Mouse (Mus musculus): ENCODE results near the gene Cd151. TPM values are rescaled to one million over a fixed set of nuclear protein-coding genes. Genes with fewer than 3 reads are reported as not detected.

The Cd151 gene
- total RNA-seq, 2 experiments from 2014 or later, result 320 to 330 TPM

DNA sequence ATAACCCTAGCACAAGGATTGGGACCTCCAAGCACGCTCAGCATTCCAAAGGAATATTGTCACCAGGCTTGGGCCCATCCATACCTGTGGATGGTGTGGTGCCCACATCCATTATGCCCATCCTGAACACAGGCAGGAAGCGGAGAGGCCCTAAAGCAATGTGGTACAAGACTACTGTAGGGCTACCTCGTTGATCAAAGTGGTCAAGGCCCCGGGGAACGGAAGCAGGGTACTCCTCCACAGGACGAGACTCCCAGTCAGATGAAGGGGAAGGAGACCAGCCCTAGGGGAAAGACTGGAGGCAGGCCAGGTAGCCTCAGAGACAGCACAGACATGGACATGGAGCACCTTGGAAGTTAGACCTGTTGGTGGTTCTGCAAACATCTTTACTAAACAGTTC, 5.6 kb downstream of the Cd151 start:
- DNase-seq, result no peak

DNA sequence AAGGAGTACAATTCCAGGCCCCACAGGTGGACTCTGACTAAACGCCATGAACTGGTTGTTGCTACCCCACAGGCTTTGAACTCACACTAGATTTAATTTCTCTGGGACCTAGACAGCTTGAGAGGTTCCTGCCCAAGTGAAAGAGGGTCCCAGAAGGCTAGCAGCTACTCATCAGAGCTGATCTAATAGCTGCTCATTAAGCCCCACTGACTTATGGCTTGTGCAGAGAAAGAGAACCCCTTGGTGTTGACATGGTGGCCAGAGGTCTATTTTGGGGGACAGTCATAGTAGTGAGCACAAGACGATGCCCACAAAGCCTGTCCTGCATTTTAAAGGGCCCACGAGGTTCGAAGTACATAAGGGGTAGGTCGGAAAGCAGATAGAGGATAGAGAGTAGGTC, 7.0 kb downstream of the Cd151 start:
- DNase-seq, result no peak

DNA sequence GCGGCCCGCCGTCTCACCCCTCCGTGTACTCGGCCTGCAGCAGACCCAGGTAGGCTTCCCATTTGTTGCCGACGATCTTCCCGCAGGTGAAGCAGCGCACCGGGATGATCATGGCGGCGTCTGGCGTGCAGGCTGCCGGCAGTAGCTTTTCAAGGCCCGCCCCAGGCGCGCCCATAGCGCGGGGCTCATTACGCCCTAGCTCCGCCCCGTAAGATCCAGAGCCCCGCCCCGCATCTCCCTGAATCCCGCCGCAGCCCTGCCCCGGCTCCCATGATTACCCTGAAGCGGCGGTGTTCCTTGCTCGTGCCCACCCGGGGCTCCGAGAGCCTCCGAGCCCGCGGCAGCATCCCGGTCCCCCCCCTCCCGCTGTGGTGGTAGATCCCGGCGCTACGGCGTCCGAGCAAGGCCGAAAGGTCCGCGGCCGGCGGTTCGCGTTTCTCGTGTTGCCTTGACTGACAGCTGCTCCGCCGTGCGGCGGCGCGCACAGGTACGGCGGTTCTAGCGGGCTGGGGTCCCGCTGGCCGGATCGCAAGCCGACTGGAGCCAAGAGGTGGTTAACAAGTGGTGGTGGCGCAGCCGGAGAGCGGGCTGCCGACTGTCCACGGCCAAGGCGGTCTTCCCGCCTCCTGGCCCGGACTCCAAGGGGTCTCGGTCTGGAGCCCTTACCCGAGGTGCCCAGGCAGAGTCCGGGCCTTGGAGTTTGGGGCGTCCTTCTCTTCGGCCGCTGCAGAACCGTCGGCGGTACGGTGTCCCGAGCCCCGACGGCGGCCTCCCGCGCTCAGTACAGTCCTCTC, 8.0 kb downstream of the Cd151 start, which contains the start of the genes Polr2l and Tspan4:
Gene Polr2l (minus strand): TSS at position 122 of the 794 bp plus-strand sequence.
Gene Tspan4 (plus strand): TSS at position 230 of the 794 bp plus-strand sequence.
- DNase-seq, result peak; percentile 88 to 91

DNA sequence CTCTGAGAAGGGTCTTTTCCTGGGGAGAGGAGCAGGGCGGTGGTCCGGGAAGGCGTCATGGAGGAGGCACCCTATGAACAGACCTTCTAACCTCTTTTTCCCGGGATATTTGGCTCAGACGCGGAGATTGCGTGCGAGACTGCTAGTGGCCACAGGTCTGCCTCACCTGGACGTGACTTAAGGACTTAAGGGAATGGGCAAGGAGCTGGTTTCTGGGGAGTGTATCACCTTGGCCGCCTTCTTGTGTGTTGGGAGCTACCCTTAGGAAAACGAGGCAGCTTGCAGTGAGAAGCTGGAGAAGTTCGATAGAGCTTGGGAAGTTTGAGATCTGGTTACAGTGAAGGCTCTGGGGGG, 8.6 kb downstream of the Cd151 start:
- no peak for DNase-seq

DNA sequence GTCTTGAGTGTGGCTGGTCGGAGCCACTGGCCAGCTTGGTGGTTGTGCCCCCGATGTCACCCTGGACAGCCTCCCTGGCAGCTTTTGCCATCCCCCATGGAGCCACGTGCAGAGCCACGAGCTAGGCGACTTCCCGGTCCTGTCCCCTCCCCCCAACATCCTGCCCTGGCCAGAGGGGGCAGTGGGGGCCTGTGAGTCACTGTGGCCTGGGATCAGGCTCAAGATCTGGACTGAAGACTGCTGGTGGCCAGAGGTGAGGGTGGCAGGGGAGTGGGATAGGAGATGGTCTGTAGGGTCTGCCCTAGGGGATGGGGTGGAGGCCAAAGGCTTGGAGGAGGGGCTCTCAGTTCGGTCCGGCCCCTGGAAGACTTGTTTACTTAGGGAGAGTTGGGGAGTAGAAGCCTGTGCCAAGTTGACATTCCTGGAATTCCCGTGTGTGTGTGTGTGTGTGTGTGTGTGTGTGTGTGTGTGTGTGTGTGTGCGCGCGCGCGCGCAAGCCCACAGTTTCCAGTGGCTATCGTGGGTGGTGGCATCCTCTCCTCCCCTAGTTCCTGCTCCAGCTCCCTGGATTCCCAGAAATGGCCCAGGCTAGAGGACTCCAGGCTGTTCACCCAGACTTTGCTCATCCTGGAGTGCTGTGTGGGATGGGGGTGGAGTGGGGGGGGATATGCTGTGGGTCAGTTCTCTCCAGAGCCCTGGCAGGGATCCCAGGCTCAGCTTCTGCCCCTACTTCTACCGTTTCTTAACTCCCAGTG, 9.2 kb downstream of the Cd151 start:
- DNase-seq, result peak; percentile 92

DNA sequence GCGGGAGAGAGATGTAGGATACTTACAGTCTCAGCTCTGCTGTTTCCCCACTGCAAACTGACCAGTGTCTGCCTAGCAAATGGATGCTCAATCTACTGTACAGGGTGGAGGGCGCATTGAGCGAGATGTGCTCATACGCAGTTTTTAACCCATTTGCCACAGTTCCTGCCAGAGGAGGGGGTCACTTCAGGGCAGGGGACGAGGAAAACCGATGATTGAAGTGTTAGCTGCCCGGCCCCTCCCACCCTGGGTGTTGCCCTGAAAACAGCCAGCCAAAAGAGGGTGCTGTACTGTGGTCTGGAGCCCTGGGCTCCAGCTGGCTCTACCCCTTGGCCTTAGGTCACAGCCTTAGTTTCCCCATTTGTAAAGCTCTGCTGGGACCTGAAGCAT, 9.8 kb downstream of the Cd151 start:
- DNase-seq, result peak; percentile 51 to 71

DNA sequence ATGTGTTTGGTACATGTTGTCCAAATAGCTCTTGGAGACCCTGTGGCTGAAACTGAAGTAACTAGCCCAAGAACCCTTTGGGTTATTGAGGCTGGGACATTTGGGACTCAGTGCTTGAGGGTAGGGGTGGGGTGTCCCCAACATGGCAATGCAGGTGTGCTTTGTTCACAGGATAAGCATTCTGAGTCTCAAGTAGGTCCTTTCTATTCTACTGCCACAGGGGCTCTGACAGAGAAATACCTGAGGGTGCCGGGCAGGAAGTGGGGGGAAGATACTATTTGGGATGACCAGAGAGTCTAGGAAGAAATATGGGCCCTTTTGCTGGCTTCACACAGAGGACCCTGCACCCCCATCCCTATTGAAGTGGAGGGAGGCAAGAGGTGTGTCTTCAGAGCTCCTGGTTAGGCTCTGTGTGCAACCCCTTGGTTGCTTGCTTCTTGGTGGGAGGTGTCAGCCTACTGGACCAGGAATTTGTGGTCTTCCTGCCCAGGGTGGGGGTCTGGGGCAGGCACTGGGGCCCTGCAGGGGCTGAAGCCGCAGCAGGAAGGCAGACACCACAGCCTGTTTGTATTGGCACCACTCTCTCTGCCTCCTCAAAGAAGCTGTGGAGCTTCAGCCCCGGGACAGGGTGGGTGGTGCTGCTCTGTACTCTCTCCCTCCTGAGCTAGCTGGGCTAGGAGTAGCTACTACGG, 10.5 kb downstream of the Cd151 start:
- DNase-seq, result peak; percentile 44 to 63

DNA sequence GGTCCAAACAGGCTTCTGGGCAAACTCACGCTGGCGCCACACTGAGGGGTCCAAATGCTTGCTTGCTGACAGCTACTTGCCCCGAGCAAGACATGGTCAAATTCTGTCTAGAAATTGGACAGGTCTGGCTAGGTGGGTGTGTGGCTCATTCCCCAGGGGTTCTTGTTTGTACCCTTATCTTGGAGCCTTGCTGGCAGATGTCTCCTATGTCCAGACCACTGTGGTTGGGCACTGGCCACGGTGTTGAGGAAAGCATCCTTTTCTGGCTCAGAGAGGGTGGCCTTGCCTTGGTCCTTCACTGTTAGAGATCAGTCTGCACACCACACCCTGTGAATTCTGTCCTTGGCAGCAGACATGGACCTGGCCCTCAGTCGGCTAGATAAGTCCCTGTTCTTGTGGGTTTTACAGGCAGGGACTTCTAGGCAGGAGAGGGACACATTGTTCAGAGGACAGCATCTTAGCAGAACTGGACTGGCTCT, 11.1 kb downstream of the Cd151 start:
- peak; percentile 50 to 54 for DNase-seq

DNA sequence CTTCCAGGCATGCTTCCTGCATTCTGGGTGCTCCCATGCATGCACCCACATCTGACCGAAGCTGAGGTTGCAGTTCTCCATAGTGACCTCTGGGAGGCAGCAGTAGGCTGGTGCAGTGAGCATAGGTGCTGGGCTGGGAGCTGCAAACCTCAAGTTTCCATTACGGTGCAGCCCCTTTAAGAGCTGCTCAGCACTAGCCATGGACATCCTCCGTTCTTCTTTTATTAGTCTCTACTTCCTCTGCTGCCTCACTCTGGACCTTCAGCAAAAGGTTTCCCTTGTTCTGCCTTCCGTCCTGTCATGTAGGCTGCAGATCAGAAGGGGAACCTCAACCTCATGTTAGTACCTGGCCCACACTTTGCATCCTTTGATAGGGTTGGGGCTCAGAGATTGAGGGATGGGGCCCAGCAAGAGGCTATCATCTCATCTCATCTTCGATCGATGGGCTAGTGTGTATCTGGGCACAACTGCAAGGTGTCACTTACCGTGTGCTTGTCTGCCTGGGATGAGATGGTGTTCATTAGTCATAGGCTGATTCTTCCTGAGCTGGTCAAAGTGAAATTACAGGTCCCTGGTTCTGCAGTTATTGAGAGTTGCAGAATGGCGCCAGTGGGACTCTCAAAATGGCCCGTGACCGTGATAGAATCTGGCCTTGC, 13.8 kb downstream of the Cd151 start:
- DNase-seq, result peak; percentile 82 to 84

DNA sequence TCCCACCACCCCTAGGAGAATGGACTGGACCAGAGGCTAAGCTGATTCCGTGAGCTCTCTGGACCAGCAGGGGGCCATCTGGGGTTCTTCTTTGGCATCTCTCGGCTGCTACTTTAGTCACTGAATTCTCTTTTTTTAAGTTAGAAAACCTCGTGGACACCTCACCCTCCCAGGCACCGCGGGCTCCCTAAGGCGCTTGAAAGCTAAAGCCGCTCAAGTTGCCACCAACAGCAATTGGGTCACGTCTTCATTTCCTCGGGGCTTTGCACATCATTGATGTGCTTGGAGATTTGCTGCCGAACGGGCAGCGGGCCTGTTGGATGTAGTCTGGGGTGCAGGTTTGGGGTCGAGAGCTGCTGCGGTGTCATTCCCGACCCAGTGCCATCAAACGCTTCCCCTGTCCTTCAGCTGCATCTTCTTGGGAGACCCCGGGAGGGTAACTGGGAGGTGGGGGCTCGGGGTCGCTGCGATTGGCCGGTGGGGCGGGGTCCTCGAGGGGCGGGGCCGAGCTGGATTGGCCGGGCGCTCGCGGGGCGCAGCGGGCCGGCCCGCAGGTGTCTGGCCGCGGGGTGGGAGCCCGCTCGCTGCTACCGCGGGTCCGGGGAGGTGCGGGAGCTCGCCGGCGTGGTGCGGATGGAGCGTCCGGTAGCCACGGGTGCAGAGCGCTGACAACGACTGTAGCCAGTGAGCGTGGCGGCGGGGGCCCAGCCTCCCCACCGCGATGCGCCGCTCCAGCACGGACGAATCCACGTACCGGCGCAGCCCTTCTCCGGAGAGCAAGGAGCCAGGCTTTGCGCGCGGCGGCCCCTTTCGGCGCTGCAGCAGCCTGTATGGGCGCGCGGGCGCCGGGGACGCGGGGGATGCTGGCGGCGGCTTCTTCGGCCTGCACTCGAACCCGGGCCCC, 14.6 kb downstream of the Cd151 start:
- peak; percentile 62 to 77 for DNase-seq

DNA sequence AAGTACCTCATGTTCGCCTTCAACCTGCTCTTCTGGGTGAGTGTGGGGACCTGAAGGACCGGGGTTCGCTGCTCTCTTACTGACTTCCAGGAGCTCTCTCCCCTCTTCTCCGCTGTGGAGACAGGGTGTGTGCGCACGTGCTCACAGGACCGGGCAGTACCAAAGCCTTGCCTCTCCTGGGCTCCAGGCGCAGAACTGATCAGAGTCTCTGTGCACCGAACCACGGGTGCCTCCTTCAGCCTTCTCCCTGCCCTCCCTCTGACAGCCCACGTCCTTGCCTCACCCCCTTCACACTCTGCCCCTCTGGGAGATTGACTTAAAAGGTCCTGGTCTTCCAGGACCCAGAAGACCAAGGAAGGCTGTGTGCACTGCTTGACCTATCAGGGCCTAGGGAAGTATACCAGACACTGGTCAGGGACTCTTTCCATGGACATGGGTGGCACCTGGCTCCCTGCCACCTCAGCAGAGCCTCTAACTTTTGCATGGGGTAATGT, 15.4 kb downstream of the Cd151 start:
- no peak for DNase-seq

DNA sequence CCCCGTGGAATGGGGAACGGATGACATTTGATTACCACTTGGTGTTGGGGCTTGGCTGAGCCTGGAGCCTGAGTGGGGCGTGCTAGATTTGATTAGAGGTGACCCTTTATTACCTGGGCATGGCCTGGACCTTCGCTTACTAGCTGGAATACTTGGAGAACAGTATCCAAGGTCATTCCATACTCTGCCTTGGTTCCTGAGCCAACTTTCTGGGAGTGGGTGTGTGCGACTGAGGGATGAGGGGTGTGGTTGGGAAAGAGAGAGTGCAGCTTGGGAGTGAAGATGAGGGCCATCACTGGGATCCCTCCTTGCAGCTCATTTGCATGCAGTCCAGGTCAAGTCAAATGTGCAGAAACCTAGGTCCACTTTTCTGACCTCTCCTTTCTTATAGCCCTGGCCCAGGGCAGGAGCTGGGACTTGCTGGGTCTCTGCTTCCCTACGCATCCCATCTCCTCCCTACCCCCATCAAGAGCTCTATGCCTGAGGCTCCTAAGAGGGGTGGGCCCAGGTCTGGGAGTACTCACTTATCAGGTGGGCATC, 16.0 kb downstream of the Cd151 start:
- no peak for DNase-seq

DNA sequence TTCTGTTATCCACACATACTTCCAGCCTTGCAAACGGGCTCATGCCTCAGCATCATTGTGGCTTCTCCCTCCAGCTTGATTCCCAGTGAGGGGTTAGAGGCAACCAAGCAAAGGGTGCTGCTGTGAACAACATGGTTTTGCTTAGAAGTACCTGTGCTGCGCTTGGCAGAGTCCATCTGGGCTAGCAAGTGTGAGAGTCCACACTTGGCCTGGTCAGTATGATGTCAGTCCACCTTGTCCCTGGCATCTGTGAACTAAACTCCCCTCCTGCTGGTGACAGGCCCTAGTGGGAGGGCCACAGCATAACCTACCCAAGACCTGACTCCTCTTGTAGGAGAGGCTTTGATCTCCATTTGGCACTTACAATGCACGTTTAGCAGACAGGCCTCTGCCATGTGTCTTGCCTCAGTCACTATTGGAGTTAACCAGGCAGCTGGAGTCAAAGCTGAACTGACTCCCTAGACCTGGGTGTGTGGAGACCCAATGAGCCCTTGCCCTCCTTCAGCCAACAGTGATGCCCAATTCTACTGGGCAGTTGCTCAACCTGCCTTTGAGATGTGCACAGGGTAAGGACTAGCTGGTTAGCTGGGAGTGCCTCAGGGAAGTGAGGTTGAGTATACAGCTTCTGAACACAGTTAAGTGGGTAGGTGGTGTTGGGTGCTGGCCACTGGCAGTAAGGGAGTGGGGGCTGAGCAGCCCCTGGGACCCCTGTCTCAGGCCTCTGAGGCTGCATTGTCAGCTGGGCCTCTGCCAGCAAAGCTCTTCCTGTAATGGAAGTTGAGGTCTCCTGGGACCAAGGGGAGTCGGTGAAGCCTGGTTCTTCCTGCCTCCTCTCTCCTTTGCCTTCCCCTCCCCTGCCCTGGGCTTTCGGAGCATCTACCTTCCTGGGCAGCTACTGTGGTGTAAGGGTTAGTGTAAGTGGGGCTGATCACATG, 17.3 kb downstream of the Cd151 start:
- DNase-seq, result no peak

DNA sequence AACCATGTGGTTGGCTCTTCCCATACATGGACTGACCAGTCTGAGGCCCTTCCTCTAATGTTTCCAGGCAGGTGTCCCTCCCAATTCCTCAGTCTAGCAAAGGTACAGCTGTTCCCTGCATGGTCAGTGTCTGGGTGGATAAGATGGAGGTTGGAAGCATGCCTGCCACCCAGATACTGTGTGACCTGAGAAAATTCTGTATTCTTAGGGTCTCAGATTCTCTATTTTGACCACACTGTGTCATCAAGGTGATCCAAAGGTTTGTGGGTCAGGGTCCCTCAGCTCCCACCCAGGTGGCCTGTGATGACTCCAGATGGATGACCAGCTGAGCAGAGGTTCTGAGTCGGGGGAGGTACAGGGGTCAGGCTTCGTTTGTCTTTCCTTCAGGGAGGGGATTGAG, 18.0 kb downstream of the Cd151 start:
- no peak for DNase-seq

DNA sequence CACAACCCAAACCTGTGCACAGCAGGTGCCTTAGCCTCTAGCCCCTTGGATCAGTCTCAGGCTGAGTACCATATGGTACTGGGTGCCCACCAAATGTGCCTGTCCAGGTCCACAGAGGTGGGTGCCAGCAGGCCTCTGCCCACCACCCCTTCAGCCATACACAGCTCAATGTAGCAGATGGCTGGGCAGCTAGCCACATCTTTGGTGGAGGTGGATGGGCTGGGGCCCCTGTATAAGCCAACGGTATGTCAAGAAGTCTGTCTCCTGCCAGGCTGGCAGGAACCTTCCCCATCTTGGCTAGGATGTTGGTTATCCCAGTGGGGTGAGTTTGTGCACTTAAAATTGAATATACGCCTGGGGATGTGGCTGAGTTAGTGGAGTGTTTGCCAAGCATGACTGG, 18.4 kb downstream of the Cd151 start:
- no peak for DNase-seq

DNA sequence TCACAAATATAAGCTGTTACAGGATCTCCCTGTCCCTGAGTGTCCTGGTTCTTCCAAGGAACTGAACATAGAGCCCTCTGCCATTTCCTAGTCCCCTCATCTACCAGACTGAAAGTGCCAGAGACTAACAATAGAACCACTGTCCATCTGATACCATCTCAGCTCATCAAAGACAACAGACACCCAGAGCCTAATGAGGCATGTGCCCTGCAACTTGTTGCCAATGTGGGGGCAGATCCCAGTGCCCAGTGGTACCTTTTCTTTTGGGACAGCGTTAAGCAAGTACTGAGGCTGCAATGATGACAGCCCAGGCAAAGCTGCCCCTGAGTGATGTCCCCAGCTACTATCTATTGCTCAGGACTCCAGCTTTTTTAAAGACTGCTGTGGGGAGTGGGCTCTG, 19.0 kb downstream of the Cd151 start:
- no peak for DNase-seq

DNA sequence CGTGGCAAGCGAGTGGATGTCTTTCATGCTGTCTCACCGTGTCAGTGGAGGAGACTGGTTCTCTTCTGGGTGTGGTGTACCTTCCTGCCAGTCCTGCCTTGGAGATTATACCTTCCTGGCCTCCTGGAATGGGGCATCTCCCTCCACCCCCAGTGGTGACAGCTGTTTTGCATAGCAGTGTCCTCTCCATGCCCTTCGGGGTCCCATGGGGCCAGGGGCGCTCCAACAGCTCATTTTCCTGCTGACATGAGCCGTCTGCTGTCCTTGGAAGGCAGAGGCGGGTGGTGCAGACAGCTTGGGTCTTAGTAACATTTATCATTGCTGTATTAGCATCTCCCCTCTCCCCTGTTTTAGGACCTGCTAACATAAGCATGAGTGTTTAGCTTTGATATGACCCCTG, 19.9 kb downstream of the Cd151 start:
- DNase-seq, result no peak

DNA sequence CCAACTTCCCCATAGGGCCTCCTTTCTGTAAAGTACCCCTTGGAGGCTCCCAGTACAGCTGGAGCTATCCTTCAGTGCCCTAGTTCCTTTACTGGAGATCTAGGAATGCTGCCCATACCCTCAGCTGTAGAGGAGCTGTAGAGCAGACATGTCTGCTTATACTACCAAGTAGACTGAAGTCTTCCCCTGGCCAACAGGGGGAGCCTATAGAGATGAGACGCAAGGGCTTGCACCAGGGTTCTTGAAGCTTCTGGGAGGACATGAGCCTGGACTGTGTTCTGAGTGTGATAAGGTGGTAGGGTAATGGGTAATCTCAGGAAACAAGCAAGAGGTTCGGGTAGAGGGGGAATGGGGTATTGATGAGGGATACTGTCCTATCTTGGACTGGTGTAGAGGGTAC, 24.0 kb downstream of the Cd151 start:
- no peak for DNase-seq

DNA sequence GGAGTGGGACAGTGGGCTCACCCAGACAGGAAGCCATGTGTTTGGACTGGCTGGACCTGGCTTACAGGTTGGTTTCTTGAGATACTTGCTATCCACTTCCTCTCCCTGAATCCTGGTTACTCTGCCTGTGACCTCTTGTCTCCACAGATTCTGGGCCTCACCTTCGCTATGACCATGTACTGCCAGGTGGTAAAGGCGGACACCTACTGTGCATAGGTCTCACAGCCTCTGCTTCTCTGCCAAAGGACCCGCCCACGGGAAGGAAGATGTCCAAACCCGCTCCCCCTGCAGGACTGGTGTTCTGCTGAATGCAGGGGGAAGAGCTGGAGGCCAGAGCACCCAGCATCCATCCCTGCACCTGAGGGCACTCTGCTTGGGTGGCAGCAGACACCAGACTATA, 25.5 kb downstream of the Cd151 start:
- DNase-seq, result no peak

DNA sequence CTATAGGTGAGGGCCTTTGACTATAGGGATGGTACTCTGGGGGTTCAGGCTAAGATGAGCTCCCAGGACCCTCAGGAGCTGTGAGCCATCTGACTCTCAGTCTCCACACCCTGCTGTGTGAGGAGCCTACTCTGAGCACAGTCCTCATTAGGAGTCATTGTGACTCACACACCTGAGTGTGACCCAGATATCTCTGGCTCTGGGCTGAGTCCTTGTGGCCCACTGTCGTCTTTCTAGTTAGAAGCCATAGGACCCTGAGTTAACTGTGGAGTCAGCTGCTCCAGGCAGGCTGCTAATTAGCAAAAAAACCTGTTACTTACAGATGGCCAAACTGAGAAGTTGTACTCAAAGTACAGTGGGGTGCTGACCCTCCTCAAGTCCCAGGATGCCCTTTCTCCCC, 26.5 kb downstream of the Cd151 start:
- DNase-seq, result no peak
